Mouse (Mus musculus) intestine, embryonic 16.5 days (tissue): ENCODE data around the gene Chmp1a. TPM values are rescaled to one million over a fixed set of nuclear protein-coding genes. Genes with fewer than 3 reads are reported as not detected.

Experiments
- polyA plus RNA-seq: library from polyadenylated mRNA; unstranded; fragments of >200 nt; fragmentation: Nextera tagmentation; extraction: Ambion mirVana; gene quantifications from 2 replicates; pipeline ENCODE4 v1.2.1, GENCODE M21; 2015

Gene Chmp1a
- polyA plus RNA-seq, 1 experiment from 2014 or later = 173 TPM

Other genes with a start within 250 kb of the Chmp1a start
- gene Ankrd11, start 170.5 kb downstream of the Chmp1a start, polyA plus RNA-seq = 19.2 and 19.5 TPM in 2 replicates
- gene Spg7, start 149.8 kb downstream of the Chmp1a start, polyA plus RNA-seq = 54.4 and 55.6 TPM in 2 replicates
- 1,403 and 1,521 TPM in 2 replicates for gene Rpl13, start 110.4 kb downstream of the Chmp1a start, polyA plus RNA-seq
- gene Cpne7, start 95.4 kb downstream of the Chmp1a start, polyA plus RNA-seq = 0.78 and 0.93 TPM in 2 replicates
- 9.3 and 9.6 TPM in 2 replicates for gene Sult5a1, start 54.4 kb downstream of the Chmp1a start, polyA plus RNA-seq
- 7.5 and 12.6 TPM in 2 replicates for gene Dpep1, start 26.5 kb downstream of the Chmp1a start, polyA plus RNA-seq
- gene Spata33, start 69 bp upstream of the Chmp1a start, polyA plus RNA-seq = 1.7 and 2.7 TPM in 2 replicates
- 23.7 and 27.8 TPM in 2 replicates for gene Cdk10, start 12.1 kb upstream of the Chmp1a start, polyA plus RNA-seq
- gene Spata2l, start 23.5 kb upstream of the Chmp1a start, polyA plus RNA-seq = 6.0 TPM in 2 replicates
- 16.5 and 19.3 TPM in 2 replicates for gene Zfp276, start 41.4 kb upstream of the Chmp1a start, polyA plus RNA-seq
- 16.3 and 19.3 TPM in 2 replicates for gene Vps9d1, start 41.6 kb upstream of the Chmp1a start, polyA plus RNA-seq
- gene Fanca, start 105.8 kb upstream of the Chmp1a start, polyA plus RNA-seq = 15.8 and 20.2 TPM in 2 replicates
- gene Spire2, start 120.0 kb upstream of the Chmp1a start, polyA plus RNA-seq = 0.89 and 2.0 TPM in 2 replicates
- gene Tcf25, start 161.0 kb upstream of the Chmp1a start, polyA plus RNA-seq = 155 and 161 TPM in 2 replicates
- gene Mc1r, start 194.3 kb upstream of the Chmp1a start, polyA plus RNA-seq = not detected in 2 replicates
- gene Tubb3, start 198.7 kb upstream of the Chmp1a start, polyA plus RNA-seq = 45.6 and 52.6 TPM in 2 replicates
- gene Def8, start 210.8 kb upstream of the Chmp1a start, polyA plus RNA-seq = 26.5 and 27.4 TPM in 2 replicates